Mouse (Mus musculus): ENCODE measurements at regions not wholly inside any gene's neighbourhood (a gene's known extent, or its start where the extent isn't known, plus 50 kb on each side); places are given as distances from the start of the nearest gene placed in this dataset.
A peak's percentile ranks its signal among the peaks of the same experiment; 100 is the strongest.

GRCm38 (mm10) chr10:126169874-126170163, 203.9 kb downstream of the Lrig3 start:
- peak; percentile 39 for TF ChIP-seq CTCF (IDR thresholded peaks at IDR 0.05; ENCODE audit: low read depth, low read length)
- TF ChIP-seq POLR2A (IDR thresholded peaks at IDR 0.05; ENCODE audit: insufficient read depth, low read length), result no peak

All from ES-Bruce4 (cell line).